Mouse (Mus musculus): ENCODE data around the gene Ube4b. TPM values are rescaled to one million over a fixed set of nuclear protein-coding genes. Genes with fewer than 3 reads are reported as not detected.

The Ube4b gene
- total and polyA plus RNA-seq, 2 experiments from 2014 or later, result 48.1 to 117 TPM

GRCm38 (mm10) chr4:149286287-149287137 lies 140.0 kb downstream of the Ube4b start:
- no peaks in the 10 kb centered on the region for H3K4me1 ChIP-seq (ENCODE audit: insufficient read depth, low read length)
- 71% methylated on average over 8 of the region's 8 CpGs for WGBS
- H3K4me2 ChIP-seq (ENCODE audit: low read depth, low read length), result no peak overlapping the region
- H3K4me3 ChIP-seq (ENCODE audit: low read length), result no peak overlapping the region
- H3K36me3 ChIP-seq (ENCODE audit: insufficient read depth, low read length), result peaks cover 4% of the 10 kb centered on the region; the same call in 1 of the 2 replicates
- H3K27me3 ChIP-seq (ENCODE audit: insufficient read depth, low read length), result no peaks in the 10 kb centered on the region
- TF ChIP-seq CTCF (IDR thresholded peaks at IDR 0.05; ENCODE audit: low read depth), result no peak
- no peak overlapping the region for H3K9ac ChIP-seq (replicated peaks; ENCODE audit: low read length)
- ATAC-seq, result no peak
- H3K27ac ChIP-seq, result 0 out of 2 replicates have a peak overlapping the region, but pooled peaks have one; percentile 11
- no peaks in the 10 kb centered on the region for H3K9me3 ChIP-seq (ENCODE audit: low read length)
- no peak for DNase-seq (ENCODE audit: low spot score)

- H3K4me1 ChIP-seq (ENCODE audit: insufficient read depth, low read length), result no peaks in the 10 kb centered on the region
- H3K9ac ChIP-seq (replicated peaks; ENCODE audit: low read length), result no peak overlapping the region
Measured at GRCm38 (mm10) chr4:149285691-149286090, 140.9 kb downstream of the Ube4b start.

GRCm38 (mm10) chr4:149283018-149283417 lies 143.5 kb downstream of the Ube4b start:
- Histone ChIP-seq H3K27me3 (ENCODE audit: insufficient read depth, low read length) (no peaks in the 10 kb centered on the region), H3K36me3 (ENCODE audit: insufficient read depth, low read length) (no peaks in the 10 kb centered on the region), H3K4me3 (ENCODE audit: low read length) (no peak overlapping the region), H3K27ac (0 out of 2 replicates have a peak overlapping the region, but pooled peaks have one; percentile 7), H3K4me1 (ENCODE audit: insufficient read depth, low read length) (peaks cover 1% of the 10 kb centered on the region; the same call in 1 of the 2 replicates), H3K4me2 (ENCODE audit: low read depth, low read length) (no peak overlapping the region), H3K9ac (replicated peaks; ENCODE audit: low read length) (no peak overlapping the region), H3K9me3 (ENCODE audit: low read length) (no peaks in the 10 kb centered on the region)
- 89% methylated on average over 3 of the region's 3 CpGs for WGBS
- DNase-seq (ENCODE audit: low spot score) (no peak), ATAC-seq (no peak)
- TF ChIP-seq CTCF (IDR thresholded peaks at IDR 0.05; ENCODE audit: low read depth), result no peak

More at GRCm38 (mm10) chr4:149285691-149286090, 140.9 kb downstream of the Ube4b start:
- no peak overlapping the region for H3K27ac ChIP-seq
- peaks cover 4% of the 10 kb centered on the region; the same call in 1 of the 2 replicates for H3K36me3 ChIP-seq (ENCODE audit: insufficient read depth, low read length)
- TF ChIP-seq CTCF (IDR thresholded peaks at IDR 0.05; ENCODE audit: low read depth), result no peak
- WGBS, result 83% methylated on average over 1 of the region's 1 CpGs
- H3K4me3 ChIP-seq (ENCODE audit: low read length), result no peak overlapping the region
- no peak overlapping the region for H3K4me2 ChIP-seq (ENCODE audit: low read depth, low read length)
- no peaks in the 10 kb centered on the region for H3K27me3 ChIP-seq (ENCODE audit: insufficient read depth, low read length)
- ATAC-seq (no peak), DNase-seq (ENCODE audit: low spot score) (no peak)
- no peaks in the 10 kb centered on the region for H3K9me3 ChIP-seq (ENCODE audit: low read length)

- DNase-seq (ENCODE audit: low spot score) (no peak), ATAC-seq (no peak)
- Histone ChIP-seq H3K4me2 (ENCODE audit: low read depth, low read length) (no peak overlapping the region), H3K27me3 (ENCODE audit: insufficient read depth, low read length) (no peaks in the 10 kb centered on the region), H3K36me3 (ENCODE audit: insufficient read depth, low read length) (no peaks in the 10 kb centered on the region), H3K9ac (replicated peaks; ENCODE audit: low read length) (no peak overlapping the region), H3K9me3 (ENCODE audit: low read length) (no peaks in the 10 kb centered on the region), H3K4me3 (ENCODE audit: low read length) (no peak overlapping the region), H3K4me1 (ENCODE audit: insufficient read depth, low read length) (peaks cover 9% of the 10 kb centered on the region; the same call in 1 of the 2 replicates), H3K27ac (0 out of 2 replicates have a peak overlapping the region, but pooled peaks have one; percentile 7)
- 48% methylated on average over 7 of the region's 7 CpGs for WGBS
- TF ChIP-seq CTCF (IDR thresholded peaks at IDR 0.05; ENCODE audit: low read depth), result no peak
Measured at GRCm38 (mm10) chr4:149282025-149282738, 144.4 kb downstream of the Ube4b start.

Other genes with a start within 250 kb of the Ube4b start
- 322 and 420 TPM in 2 replicates for gene Kif1b, start 119.1 kb downstream of the Ube4b start, total RNA-seq (2014; rRNA removed)
- 210 and 213 TPM in 2 replicates for gene Kif1b, start 119.1 kb downstream of the Ube4b start, polyA plus RNA-seq (2015; fragmentation: Nextera tagmentation; extraction: Ambion mirVana)
- not detected in 2 replicates for gene Rbp7, start 28.2 kb upstream of the Ube4b start, total RNA-seq (2014; rRNA removed)
- 0.34 TPM in 1 of 2 replicates, not detected in the other for gene Rbp7, start 28.2 kb upstream of the Ube4b start, polyA plus RNA-seq (2015; fragmentation: Nextera tagmentation; extraction: Ambion mirVana)
- gene Tmem274, start 50.6 kb upstream of the Ube4b start, total RNA-seq (2014; rRNA removed), result not detected in 2 replicates
- gene Tmem274, start 50.6 kb upstream of the Ube4b start, polyA plus RNA-seq (2015; fragmentation: Nextera tagmentation; extraction: Ambion mirVana), result not detected in 2 replicates
- 8.4 and 9.9 TPM in 2 replicates for gene Nmnat1, start 58.5 kb upstream of the Ube4b start, total RNA-seq (2014; rRNA removed)
- 7.1 and 7.8 TPM in 2 replicates for gene Nmnat1, start 58.5 kb upstream of the Ube4b start, polyA plus RNA-seq (2015; fragmentation: Nextera tagmentation; extraction: Ambion mirVana)
- gene Lzic, start 58.5 kb upstream of the Ube4b start, total RNA-seq (2014; rRNA removed), result 32.2 and 33.5 TPM in 2 replicates
- 33.5 and 34.8 TPM in 2 replicates for gene Lzic, start 58.5 kb upstream of the Ube4b start, polyA plus RNA-seq (2015; fragmentation: Nextera tagmentation; extraction: Ambion mirVana)
- 94.1 and 112 TPM in 2 replicates for gene Ctnnbip1, start 91.5 kb upstream of the Ube4b start, total RNA-seq (2014; rRNA removed)
- gene Ctnnbip1, start 91.5 kb upstream of the Ube4b start, polyA plus RNA-seq (2015; fragmentation: Nextera tagmentation; extraction: Ambion mirVana), result 105 and 109 TPM in 2 replicates
- 590 and 603 TPM in 2 replicates for gene Clstn1, start 159.7 kb upstream of the Ube4b start, total RNA-seq (2014; rRNA removed)
- 193 and 206 TPM in 2 replicates for gene Clstn1, start 159.7 kb upstream of the Ube4b start, polyA plus RNA-seq (2015; fragmentation: Nextera tagmentation; extraction: Ambion mirVana)

Measured in hindbrain, postnatal 0 days (tissue).